Mouse (Mus musculus) heart, embryonic 16.5 days (tissue): ENCODE data around the gene Gm20388. TPM values are rescaled to one million over a fixed set of nuclear protein-coding genes. Genes with fewer than 3 reads are reported as not detected.

Experiments used
- ATAC-seq: fragments of 200-750 bp; cut with Nextera tagmentation; replicated peaks from 2 replicates; pipeline ENCODE4 v1.8.0; 2017; ENCODE audit warnings: moderate number of reproducible peaks; ENCODE audit not compliant: insufficient read depth, low FRiP score; ENCODE audit errors: extremely low read depth
- H3K27ac ChIP-seq: fragments of 300-500 bp; sonication (generic); 2 replicates; pipeline ENCODE4 v1.5.1; 2014; ENCODE audit warnings: mild to moderate bottlenecking, low read length, control low read depth, moderate library complexity
- H3K27me3 ChIP-seq: fragments of 300-500 bp; sonication (generic); 2 replicates; pipeline ENCODE4 v1.6.1; 2014; ENCODE audit warnings: low read length, mixed read lengths; ENCODE audit not compliant: control insufficient read depth, insufficient read depth
- H3K36me3 ChIP-seq: fragments of 300-500 bp; sonication (generic); 2 replicates; pipeline ENCODE4 v1.6.1; 2014; ENCODE audit not compliant: control insufficient read depth, insufficient read depth
- H3K4me1 ChIP-seq: fragments of 300-500 bp; sonication (generic); 2 replicates; pipeline ENCODE4 v1.6.1; 2014; ENCODE audit warnings: low read length, mixed read lengths; ENCODE audit not compliant: control insufficient read depth, insufficient read depth
- H3K4me2 ChIP-seq: fragments of 300-500 bp; sonication (generic); 2 replicates; pipeline ENCODE4 v1.6.1; 2014; ENCODE audit warnings: low read depth, mild to moderate bottlenecking, control low read depth, low read length
- H3K4me3 ChIP-seq: fragments of 300-500 bp; sonication (generic); 2 replicates; pipeline ENCODE4 v1.5.1; 2014; ENCODE audit warnings: mild to moderate bottlenecking, control low read depth, low read length
- H3K9ac ChIP-seq: fragments of 300-500 bp; sonication (generic); 2 replicates; pipeline ENCODE4 v1.6.1; 2014; ENCODE audit warnings: low read length, control low read depth
- H3K9me3 ChIP-seq: fragments of 300-500 bp; sonication (generic); replicated peaks from 2 replicates; pipeline ENCODE4 v1.6.1; 2016; ENCODE audit warnings: low read length; ENCODE audit not compliant: control insufficient read depth
- WGBS: fragments of 180-500 bp; shearing (Covaris S2); extraction: QIAGEN DNeasy Blood & Tissue Kit; methylation state at CpG from one replicate; pipeline ENCODE4 v1.1.7; 2014; 5-methylcytosine and 5-hydroxymethylcytosine counted together
- polyA plus RNA-seq: library from polyadenylated mRNA; unstranded; fragments of >200 nt; fragmentation: Nextera tagmentation; extraction: Ambion mirVana; gene quantifications from 2 replicates; pipeline ENCODE4 v1.2.1, GENCODE M21; 2015

Gm20388 gene
- polyA plus RNA-seq, 1 experiment from 2014 or later: 4.5 TPM

GRCm38 (mm10) chr8:121468083-121469071 is 1557.7 kb downstream of the Gm20388 start:
- no peaks in the 10 kb centered on the region for H3K4me1 ChIP-seq
- ATAC-seq: no peak
- H3K9me3 ChIP-seq: no peaks in the 10 kb centered on the region
- no peak overlapping the region for H3K9ac ChIP-seq
- H3K4me3 ChIP-seq: no peak overlapping the region
- H3K27ac ChIP-seq: peak overlapping the region; percentile 37; the same call in 1 of the 2 replicates
- no peak overlapping the region for H3K4me2 ChIP-seq
- H3K27me3 ChIP-seq: no peaks in the 10 kb centered on the region
- 67% methylated on average over 49 of the region's 49 CpGs for WGBS
- no peaks in the 10 kb centered on the region for H3K36me3 ChIP-seq

- no peak for ATAC-seq
- WGBS: 7% methylated on average over 25 of the region's 25 CpGs
- Histone ChIP-seq H3K9me3 (no peaks in the 10 kb centered on the region), H3K27me3 (peaks cover 4% of the 10 kb centered on the region; the same call in 1 of the 2 replicates), H3K9ac (peak overlapping the region; percentile 46; the same call in 1 of the 2 replicates), H3K27ac (no peak overlapping the region), H3K4me1 (peaks cover 6% of the 10 kb centered on the region; the same call in 1 of the 2 replicates), H3K36me3 (no peaks in the 10 kb centered on the region), H3K4me2 (peak overlapping the region; percentile 67), H3K4me3 (peak overlapping the region; percentile 38)
These were observed 1563.7 kb downstream of the Gm20388 start for GRCm38 (mm10) chr8:121474161-121474897.

- WGBS: 5% methylated on average over 18 of the region's 18 CpGs
- no peaks in the 10 kb centered on the region for H3K36me3 ChIP-seq
- no peak for ATAC-seq
- peak overlapping the region; percentile 38 for H3K4me3 ChIP-seq
- H3K4me2 ChIP-seq: peak overlapping the region; percentile 67
- peaks cover 6% of the 10 kb centered on the region; the same call in 1 of the 2 replicates for H3K4me1 ChIP-seq
- H3K27ac ChIP-seq: no peak overlapping the region
- H3K27me3 ChIP-seq: peaks cover 4% of the 10 kb centered on the region; the same call in 1 of the 2 replicates
- no peaks in the 10 kb centered on the region for H3K9me3 ChIP-seq
- H3K9ac ChIP-seq: no peak overlapping the region; the same call in 1 of the 2 replicates
These were observed 1564.2 kb downstream of the Gm20388 start for GRCm38 (mm10) chr8:121474898-121475284.

- ATAC-seq: no peak; the same call in 1 of the 2 replicates
- Histone ChIP-seq H3K9ac (0 out of 2 replicates have a peak overlapping the region, but pooled peaks have one; percentile 4), H3K27ac (peak overlapping the region; percentile 46), H3K9me3 (no peaks in the 10 kb centered on the region), H3K27me3 (peaks cover 4% of the 10 kb centered on the region; the same call in 1 of the 2 replicates), H3K36me3 (no peaks in the 10 kb centered on the region), H3K4me2 (no peak overlapping the region), H3K4me1 (peaks cover 6% of the 10 kb centered on the region; the same call in 1 of the 2 replicates), H3K4me3 (no peak overlapping the region)
- 53% methylated on average over 20 of the region's 20 CpGs for WGBS
These were observed 1567.4 kb downstream of the Gm20388 start for GRCm38 (mm10) chr8:121477851-121478547.

GRCm38 (mm10) chr8:121479144-121479543 is 1568.5 kb downstream of the Gm20388 start:
- Histone ChIP-seq H3K27ac (no peak overlapping the region), H3K27me3 (peaks cover 4% of the 10 kb centered on the region; the same call in 1 of the 2 replicates), H3K9ac (no peak overlapping the region), H3K4me2 (no peak overlapping the region), H3K36me3 (no peaks in the 10 kb centered on the region), H3K4me1 (peaks cover 6% of the 10 kb centered on the region; the same call in 1 of the 2 replicates), H3K9me3 (no peaks in the 10 kb centered on the region), H3K4me3 (no peak overlapping the region)
- ATAC-seq: no peak
- 66% methylated on average over 8 of the region's 8 CpGs for WGBS

- Histone ChIP-seq H3K27me3 (peaks cover 2% of the 10 kb centered on the region; the same call in 1 of the 2 replicates), H3K9me3 (no peaks in the 10 kb centered on the region), H3K36me3 (no peaks in the 10 kb centered on the region), H3K4me3 (no peak overlapping the region), H3K4me2 (no peak overlapping the region), H3K4me1 (0 out of 2 replicates have a peak, but pooled peaks cover 2% of the 10 kb centered on the region), H3K27ac (no peak overlapping the region), H3K9ac (no peak overlapping the region)
- ATAC-seq: no peak
- 72% methylated on average over 26 of the region's 26 CpGs for WGBS
These were observed 1569.9 kb downstream of the Gm20388 start for GRCm38 (mm10) chr8:121480411-121481031.

- WGBS: 60% methylated on average over 22 of the region's 23 CpGs
- no peaks in the 10 kb centered on the region for H3K27me3 ChIP-seq
- no peak overlapping the region for H3K4me2 ChIP-seq
- no peak overlapping the region for H3K27ac ChIP-seq
- no peaks in the 10 kb centered on the region for H3K36me3 ChIP-seq
- no peak overlapping the region for H3K4me3 ChIP-seq
- no peak overlapping the region for H3K9ac ChIP-seq
- no peaks in the 10 kb centered on the region for H3K4me1 ChIP-seq
- H3K9me3 ChIP-seq: no peaks in the 10 kb centered on the region
- ATAC-seq: no peak
These were observed 1573.6 kb downstream of the Gm20388 start for GRCm38 (mm10) chr8:121484072-121484782.

GRCm38 (mm10) chr8:121491633-121492032 is 1581.0 kb downstream of the Gm20388 start:
- no peaks in the 10 kb centered on the region for H3K36me3 ChIP-seq

More at GRCm38 (mm10) chr8:121491633-121492032, 1581.0 kb downstream of the Gm20388 start:
- 51% methylated on average over 9 of the region's 9 CpGs for WGBS
- no peak for ATAC-seq
- Histone ChIP-seq H3K9ac (no peak overlapping the region), H3K4me2 (no peak overlapping the region), H3K9me3 (no peaks in the 10 kb centered on the region), H3K27ac (no peak overlapping the region), H3K27me3 (no peaks in the 10 kb centered on the region), H3K4me3 (no peak overlapping the region), H3K4me1 (no peaks in the 10 kb centered on the region)
